Mouse (Mus musculus) intestine, embryonic 14.5 days (tissue): ENCODE results near the gene Oard1. TPM values are rescaled to one million over a fixed set of nuclear protein-coding genes. Genes with fewer than 3 reads are reported as not detected.

Experiments
- ATAC-seq: fragments of 200-750 bp; cut with Nextera tagmentation; replicated peaks from 2 replicates; pipeline ENCODE4 v1.8.0; 2017; ENCODE audit warnings: low read depth, moderate number of reproducible peaks, moderate TSS enrichment, moderate library complexity; ENCODE audit not compliant: low FRiP score, low TSS enrichment
- DNase-seq: peaks from one replicate; pipeline ENCODE4 v3.0.0-alpha.2; 2018; ENCODE audit warnings: low spot score
- H3K27ac ChIP-seq: fragments of 300-500 bp; sonication (generic); 2 replicates; pipeline ENCODE4 v1.5.1; 2014; ENCODE audit warnings: low read depth, mild to moderate bottlenecking, control low read depth
- H3K27me3 ChIP-seq: fragments of 300-500 bp; sonication (generic); replicated peaks from 2 replicates; pipeline ENCODE4 v1.6.1; 2014; ENCODE audit warnings: low read length, control low read depth; ENCODE audit not compliant: control insufficient read depth, insufficient read depth
- H3K36me3 ChIP-seq: fragments of 300-500 bp; sonication (generic); 2 replicates; pipeline ENCODE4 v1.6.1; 2014; ENCODE audit warnings: low read length, control low read depth; ENCODE audit not compliant: control insufficient read depth, insufficient read depth
- H3K4me1 ChIP-seq: fragments of 300-500 bp; sonication (generic); replicated peaks from 2 replicates; pipeline ENCODE4 v1.6.1; 2014; ENCODE audit warnings: low read length, control low read depth, mixed read lengths; ENCODE audit not compliant: control insufficient read depth, insufficient read depth
- H3K4me2 ChIP-seq: fragments of 300-500 bp; sonication (generic); 2 replicates; pipeline ENCODE4 v1.6.1; 2014; ENCODE audit warnings: low read length
- H3K4me3 ChIP-seq: fragments of 300-500 bp; sonication (generic); 2 replicates; pipeline ENCODE4 v1.5.1; 2014; ENCODE audit warnings: low read depth, low read length, control low read depth, mixed read lengths
- H3K9ac ChIP-seq: fragments of 300-500 bp; sonication (generic); 2 replicates; pipeline ENCODE4 v1.6.1; 2014; ENCODE audit warnings: mild to moderate bottlenecking, low read length
- H3K9me3 ChIP-seq: fragments of 300-500 bp; sonication (generic); 2 replicates; pipeline ENCODE4 v1.6.1; 2016; ENCODE audit warnings: low read length, control low read depth; ENCODE audit not compliant: control insufficient read depth
- WGBS: fragments of 180-500 bp; shearing (Covaris S2); extraction: QIAGEN DNeasy Blood & Tissue Kit; methylation state at CpG from one replicate; pipeline ENCODE4 v1.1.7; 2014; 5-methylcytosine and 5-hydroxymethylcytosine counted together
- polyA plus RNA-seq: library from polyadenylated mRNA; unstranded; fragments of >200 nt; fragmentation: Nextera tagmentation; extraction: Ambion mirVana; gene quantifications from 2 replicates; pipeline ENCODE4 v1.2.1, GENCODE M21; 2014

The Oard1 gene
- 72.4 and 77.7 TPM in 2 replicates for polyA plus RNA-seq

GRCm38 (mm10) chr17:48409380-48410298 is at the start of gene Oard1, which contains the start of gene Nfya:
TSS of gene Oard1 (plus strand) at chr17:48410014.
TSS of gene Nfya (minus strand) at chr17:48409906.
- peak within 1 kb of the TSS; percentile 100 for H3K9ac ChIP-seq
- peak within 1 kb of the TSS; percentile 94 for H3K4me3 ChIP-seq
- peak within 1 kb of the TSS; percentile 92 for H3K4me2 ChIP-seq
- peaks cover 17% of the 10 kb centered on the region; the same call in 1 of the 2 replicates for H3K4me1 ChIP-seq
- DNase-seq = peak; percentile 98
- WGBS = under 1% methylated on average over 82 of the region's 84 CpGs
- H3K9me3 ChIP-seq = no peaks in the 10 kb centered on the region
- no peaks in the 10 kb centered on the region for H3K27me3 ChIP-seq
- peak; percentile 96 for ATAC-seq
- H3K27ac ChIP-seq = peak within 1 kb of the TSS; percentile 100
- H3K36me3 ChIP-seq = peaks cover 23% of the 10 kb centered on the region

- no peak for ATAC-seq
- no peaks in the 10 kb centered on the region for H3K27me3 ChIP-seq
- WGBS = 64% methylated on average over 4 of the region's 4 CpGs
- no peak overlapping the region for H3K4me2 ChIP-seq
- no peak for DNase-seq
- H3K4me3 ChIP-seq = no peak overlapping the region
- no peaks in the 10 kb centered on the region for H3K9me3 ChIP-seq
- no peak overlapping the region for H3K9ac ChIP-seq
- no peak overlapping the region for H3K27ac ChIP-seq
- H3K4me1 ChIP-seq = no peaks in the 10 kb centered on the region
- no peaks in the 10 kb centered on the region for H3K36me3 ChIP-seq
Observed at GRCm38 (mm10) chr17:48360462-48360861, 49.4 kb upstream of the Oard1 start.

GRCm38 (mm10) chr17:48362346-48362745 is 47.5 kb upstream of the Oard1 start:
- WGBS = 58% methylated on average over 3 of the region's 3 CpGs
- no peaks in the 10 kb centered on the region for H3K36me3 ChIP-seq
- no peak for ATAC-seq
- H3K9me3 ChIP-seq = no peaks in the 10 kb centered on the region
- no peak overlapping the region for H3K4me3 ChIP-seq
- DNase-seq = no peak
- H3K4me2 ChIP-seq = no peak overlapping the region
- no peak overlapping the region for H3K9ac ChIP-seq
- H3K27me3 ChIP-seq = no peaks in the 10 kb centered on the region
- no peaks in the 10 kb centered on the region for H3K4me1 ChIP-seq
- H3K27ac ChIP-seq = no peak overlapping the region

- Histone ChIP-seq H3K4me1 (no peaks in the 10 kb centered on the region), H3K27ac (no peak overlapping the region), H3K4me2 (no peak overlapping the region), H3K36me3 (no peaks in the 10 kb centered on the region), H3K9ac (no peak overlapping the region), H3K9me3 (no peaks in the 10 kb centered on the region), H3K27me3 (no peaks in the 10 kb centered on the region), H3K4me3 (no peak overlapping the region)
- WGBS = 84% methylated on average over 8 of the region's 8 CpGs
- DNase-seq = no peak
- ATAC-seq = no peak
Observed at GRCm38 (mm10) chr17:48362966-48363365, 46.8 kb upstream of the Oard1 start.

- Histone ChIP-seq H3K9me3 (no peaks in the 10 kb centered on the region), H3K27ac (no peak overlapping the region), H3K4me3 (no peak overlapping the region), H3K4me1 (no peaks in the 10 kb centered on the region), H3K27me3 (no peaks in the 10 kb centered on the region), H3K9ac (no peak overlapping the region), H3K4me2 (no peak overlapping the region), H3K36me3 (no peaks in the 10 kb centered on the region)
- WGBS = 74% methylated on average over 6 of the region's 6 CpGs
- DNase-seq = no peak
- ATAC-seq = no peak
Observed at GRCm38 (mm10) chr17:48363421-48363965, 46.3 kb upstream of the Oard1 start.

- 81% methylated on average over 9 of the region's 9 CpGs for WGBS
- no peaks in the 10 kb centered on the region for H3K27me3 ChIP-seq
- no peak overlapping the region for H3K4me2 ChIP-seq
- ATAC-seq (no peak), DNase-seq (no peak)
- no peak overlapping the region for H3K27ac ChIP-seq
- no peaks in the 10 kb centered on the region for H3K4me1 ChIP-seq
- no peak overlapping the region for H3K4me3 ChIP-seq
- no peaks in the 10 kb centered on the region for H3K9me3 ChIP-seq
- H3K9ac ChIP-seq = no peak overlapping the region
- no peaks in the 10 kb centered on the region for H3K36me3 ChIP-seq
Observed at GRCm38 (mm10) chr17:48365511-48366155, 44.2 kb upstream of the Oard1 start.

- no peaks in the 10 kb centered on the region for H3K36me3 ChIP-seq
- no peak overlapping the region for H3K4me3 ChIP-seq
- no peak overlapping the region for H3K27ac ChIP-seq
- H3K9ac ChIP-seq = no peak overlapping the region
- no peaks in the 10 kb centered on the region for H3K27me3 ChIP-seq
- DNase-seq = no peak
- no peak for ATAC-seq
- no peaks in the 10 kb centered on the region for H3K9me3 ChIP-seq
- H3K4me1 ChIP-seq = no peaks in the 10 kb centered on the region
- whole genome bisulfite sequencing = 73% methylated on average over 5 of the region's 5 CpGs
- H3K4me2 ChIP-seq = no peak overlapping the region
Observed at GRCm38 (mm10) chr17:48366806-48367205, 43.0 kb upstream of the Oard1 start.

DNA sequence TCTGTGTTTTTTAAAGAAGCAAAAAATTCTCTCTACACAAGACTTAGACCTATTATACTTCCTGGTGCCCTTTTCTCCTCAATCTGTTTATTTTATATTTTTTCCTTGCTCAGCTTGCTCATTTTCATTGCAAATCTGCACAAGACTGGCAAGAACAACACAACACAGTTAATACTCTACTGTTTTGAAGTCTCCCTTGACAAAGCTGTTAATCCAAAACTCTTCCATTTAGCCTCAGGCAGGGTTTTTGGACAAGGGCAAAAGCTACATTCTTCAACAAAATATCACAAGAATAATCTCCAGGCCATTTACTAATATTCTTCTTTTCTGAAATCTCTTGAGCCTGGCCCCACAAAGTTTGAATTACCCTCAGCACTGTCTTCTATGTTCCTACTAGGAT is 38.2 kb upstream of the Oard1 start:
- H3K36me3 ChIP-seq = no peaks in the 10 kb centered on the region
- ATAC-seq = no peak
- no peak overlapping the region for H3K9ac ChIP-seq
- H3K4me3 ChIP-seq = no peak overlapping the region
- no peaks in the 10 kb centered on the region for H3K27me3 ChIP-seq
- no peak overlapping the region for H3K4me2 ChIP-seq
- H3K27ac ChIP-seq = no peak overlapping the region
- H3K9me3 ChIP-seq = no peaks in the 10 kb centered on the region
- DNase-seq = no peak
- H3K4me1 ChIP-seq = no peaks in the 10 kb centered on the region
